Mouse (Mus musculus) E14TG2a.4 (cell line): ENCODE results near the gene Galc.

Experiments
- H3K27me3 ChIP-seq: 2 replicates; pipeline ENCODE4 v1.6.1; 2014; ENCODE audit warnings: low read length, control low read depth; ENCODE audit not compliant: insufficient read depth
- H3K36me3 ChIP-seq: 2 replicates; pipeline ENCODE4 v1.6.1; 2014; ENCODE audit warnings: low read length, control low read depth; ENCODE audit not compliant: insufficient read depth
- H3K4me1 ChIP-seq: replicated peaks from 2 replicates; pipeline ENCODE4 v1.6.1; 2014; ENCODE audit warnings: low read depth, low read length, control low read depth
- H3K4me3 ChIP-seq: replicated peaks from 2 replicates; pipeline ENCODE4 v1.5.1; 2014; ENCODE audit warnings: mild to moderate bottlenecking, low read length
- H3K9me3 ChIP-seq: 2 replicates; pipeline ENCODE4 v1.6.1; 2014; ENCODE audit warnings: low read length, control low read depth
- CTCF ChIP-seq: conservative IDR thresholded peaks from 2 replicates; pipeline ENCODE4 v1.5.1; 2014; ENCODE audit warnings: low read length
- NANOG ChIP-seq: IDR thresholded peaks from 2 replicates; pipeline ENCODE4 v1.6.1; 2014; ENCODE audit warnings: borderline replicate concordance, low read length, mixed read lengths
- POU5F1 ChIP-seq: IDR thresholded peaks from 2 replicates; pipeline ENCODE4 v1.6.1; 2014; ENCODE audit warnings: low read length, borderline replicate concordance

Gene Galc

GRCm38 (mm10) chr12:98187186-98187899, 71.9 kb downstream of the Galc start:
- Histone ChIP-seq H3K27me3 (peaks cover 2% of the 10 kb centered on the region), H3K4me1 (no peaks in the 10 kb centered on the region), H3K36me3 (no peaks in the 10 kb centered on the region), H3K9me3 (no peaks in the 10 kb centered on the region), H3K4me3 (no peak overlapping the region)
- TF ChIP-seq NANOG (no peak), POU5F1 (no peak), CTCF (no peak)

- no peaks in the 10 kb centered on the region for H3K4me1 ChIP-seq
- TF ChIP-seq POU5F1 (no peak), CTCF (peak; percentile 44)
- no peaks in the 10 kb centered on the region for H3K9me3 ChIP-seq
- H3K4me3 ChIP-seq, result no peak overlapping the region
- no peaks in the 10 kb centered on the region for H3K36me3 ChIP-seq
- H3K27me3 ChIP-seq, result peaks cover 7% of the 10 kb centered on the region
Measured at GRCm38 (mm10) chr12:98181729-98182128, 77.5 kb downstream of the Galc start.

- no peaks in the 10 kb centered on the region for H3K4me1 ChIP-seq
- peaks cover 7% of the 10 kb centered on the region for H3K27me3 ChIP-seq
- H3K4me3 ChIP-seq, result no peak overlapping the region
- no peaks in the 10 kb centered on the region for H3K9me3 ChIP-seq
- no peaks in the 10 kb centered on the region for H3K36me3 ChIP-seq
- TF ChIP-seq POU5F1, result no peak
- no peak for TF ChIP-seq CTCF
- no peak for TF ChIP-seq NANOG
Measured at GRCm38 (mm10) chr12:98180807-98181206, 78.5 kb downstream of the Galc start.

- Histone ChIP-seq H3K4me3 (no peak overlapping the region), H3K9me3 (no peaks in the 10 kb centered on the region), H3K27me3 (peaks cover 7% of the 10 kb centered on the region), H3K4me1 (no peaks in the 10 kb centered on the region), H3K36me3 (no peaks in the 10 kb centered on the region)
- TF ChIP-seq POU5F1, result no peak
- peak; percentile 59 for TF ChIP-seq CTCF
Measured at GRCm38 (mm10) chr12:98180235-98180800, 78.9 kb downstream of the Galc start.

- no peaks in the 10 kb centered on the region for H3K36me3 ChIP-seq
- H3K9me3 ChIP-seq, result no peaks in the 10 kb centered on the region
- no peaks in the 10 kb centered on the region for H3K4me1 ChIP-seq
- H3K4me3 ChIP-seq, result no peak overlapping the region
- TF ChIP-seq NANOG (no peak), POU5F1 (no peak), CTCF (no peak)
- H3K27me3 ChIP-seq, result peaks cover 7% of the 10 kb centered on the region
Measured at GRCm38 (mm10) chr12:98179496-98179895, 79.8 kb downstream of the Galc start.

GRCm38 (mm10) chr12:98176632-98177031, 82.6 kb downstream of the Galc start:
- Histone ChIP-seq H3K9me3 (peaks cover 8% of the 10 kb centered on the region), H3K36me3 (no peaks in the 10 kb centered on the region), H3K4me3 (no peak overlapping the region), H3K4me1 (no peaks in the 10 kb centered on the region), H3K27me3 (no peaks in the 10 kb centered on the region)
- no peak for TF ChIP-seq NANOG
- TF ChIP-seq CTCF, result no peak
- no peak for TF ChIP-seq POU5F1

- H3K4me3 ChIP-seq, result no peak overlapping the region
- H3K27me3 ChIP-seq, result no peaks in the 10 kb centered on the region
- no peaks in the 10 kb centered on the region for H3K9me3 ChIP-seq
- TF ChIP-seq POU5F1 (no peak), CTCF (no peak), NANOG (no peak)
- H3K36me3 ChIP-seq, result no peaks in the 10 kb centered on the region
- no peaks in the 10 kb centered on the region for H3K4me1 ChIP-seq
Measured at GRCm38 (mm10) chr12:98161901-98162300, 97.4 kb downstream of the Galc start.

- Histone ChIP-seq H3K4me3 (no peak overlapping the region), H3K4me1 (no peaks in the 10 kb centered on the region), H3K27me3 (no peaks in the 10 kb centered on the region), H3K36me3 (no peaks in the 10 kb centered on the region), H3K9me3 (no peaks in the 10 kb centered on the region)
- TF ChIP-seq POU5F1 (no peak), NANOG (no peak), CTCF (no peak)
Measured at GRCm38 (mm10) chr12:98160867-98161266, 98.4 kb downstream of the Galc start.
